Mouse (Mus musculus) G1E-ER4 (cell line): ENCODE data around the gene Ptpn11. TPM values are rescaled to one million over a fixed set of nuclear protein-coding genes. Genes with fewer than 3 reads are reported as not detected.

Experiments
- GATA1 ChIP-seq: IDR thresholded peaks from one replicate; pipeline ENCODE4 v1.8.0; 2012; ENCODE audit warnings: low read length, inconsistent platforms
- polyA plus RNA-seq: library from polyadenylated mRNA; stranded (reverse); fragments of >175 nt; gene quantifications from 2 replicates; pipeline ENCODE4 v1.2.3, GENCODE M21; 2012

Gene Ptpn11
- polyA plus RNA-seq, 1 experiment: 29.3 TPM

- TF ChIP-seq GATA1: no peak
Observed at GRCm38 (mm10) chr5:121217313-121217634, 26.1 kb upstream of the Ptpn11 start.

- peak; percentile 68 for TF ChIP-seq GATA1
Observed at GRCm38 (mm10) chr5:121216126-121216446, 24.9 kb upstream of the Ptpn11 start.

GRCm38 (mm10) chr5:121215380-121216125 is 24.4 kb upstream of the Ptpn11 start:
- TF ChIP-seq GATA1: no peak

GRCm38 (mm10) chr5:121214707-121215106 is 23.5 kb upstream of the Ptpn11 start:
- TF ChIP-seq GATA1: no peak

GRCm38 (mm10) chr5:121212108-121212507 is 20.9 kb upstream of the Ptpn11 start:
- no peak for TF ChIP-seq GATA1

- TF ChIP-seq GATA1: no peak
Observed at GRCm38 (mm10) chr5:121210601-121210924, 19.4 kb upstream of the Ptpn11 start.

- TF ChIP-seq GATA1: no peak
Observed at GRCm38 (mm10) chr5:121209755-121210600, 18.8 kb upstream of the Ptpn11 start.

GRCm38 (mm10) chr5:121206984-121207383 is 15.8 kb upstream of the Ptpn11 start:
- no peak for TF ChIP-seq GATA1

- TF ChIP-seq GATA1: no peak
Observed at GRCm38 (mm10) chr5:121206540-121206939, 15.3 kb upstream of the Ptpn11 start.

- TF ChIP-seq GATA1: no peak
Observed at GRCm38 (mm10) chr5:121204132-121205089, 13.2 kb upstream of the Ptpn11 start, which contains the start of gene Rpl6. TSS of gene Rpl6 (plus strand) at chr5:121204481.

GRCm38 (mm10) chr5:121202467-121202866 is 11.3 kb upstream of the Ptpn11 start:
- no peak for TF ChIP-seq GATA1

GRCm38 (mm10) chr5:121201739-121202138 is 10.5 kb upstream of the Ptpn11 start:
- no peak for TF ChIP-seq GATA1

- no peak for TF ChIP-seq GATA1
Observed at GRCm38 (mm10) chr5:121198376-121198775, 7.2 kb upstream of the Ptpn11 start.

GRCm38 (mm10) chr5:121197337-121197736 is 6.1 kb upstream of the Ptpn11 start:
- TF ChIP-seq GATA1: no peak

GRCm38 (mm10) chr5:121196764-121197163 is 5.6 kb upstream of the Ptpn11 start:
- TF ChIP-seq GATA1: no peak

- TF ChIP-seq GATA1: no peak
Observed at GRCm38 (mm10) chr5:121194173-121194572, 3.0 kb upstream of the Ptpn11 start.
